Mouse (Mus musculus) stomach, postnatal 0 days (tissue): ENCODE measurements around the gene Pias3.

Experiments used
- CTCF ChIP-seq: IDR thresholded peaks from 2 replicates; pipeline ENCODE4 v1.5.1; 2016; ENCODE audit warnings: antibody characterized with exemption, low read depth, mild to moderate bottlenecking, moderate library complexity
- EP300 ChIP-seq: optimal IDR thresholded peaks from 2 replicates; pipeline ENCODE3; 2016; ENCODE audit warnings: antibody characterized with exemption

DNA sequence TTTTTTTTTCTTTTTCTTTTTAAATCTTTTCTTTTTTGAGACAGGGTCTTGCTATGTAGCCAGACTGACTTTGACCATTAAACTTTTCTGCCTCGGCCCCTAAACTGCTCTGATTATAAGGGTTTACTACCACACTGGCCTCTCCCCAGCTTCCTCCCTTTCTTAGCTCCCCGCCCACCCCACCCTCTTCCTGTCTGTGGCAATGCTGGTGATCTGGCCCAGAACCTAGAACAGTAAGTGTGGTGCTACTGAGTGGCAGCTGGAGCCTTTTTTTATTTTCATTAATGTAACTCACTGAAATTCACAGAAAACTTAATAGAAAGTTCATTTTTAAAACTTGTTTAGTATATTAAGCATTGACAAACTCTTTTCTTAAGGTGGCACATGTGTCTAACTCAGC, 19.7 kb downstream of the Pias3 start:
- TF ChIP-seq CTCF (no peak), EP300 (no peak)
